Mouse (Mus musculus) midbrain, embryonic 11.5 days (tissue): ENCODE data around the gene Lman2. TPM values are rescaled to one million over a fixed set of nuclear protein-coding genes. Genes with fewer than 3 reads are reported as not detected.

Source experiments
- ATAC-seq: fragments of 200-750 bp; cut with Nextera tagmentation; 2 replicates; pipeline ENCODE4 v1.8.0; 2017; ENCODE audit warnings: moderate TSS enrichment, moderate library complexity; ENCODE audit not compliant: low FRiP score
- DNase-seq: peaks from one replicate; pipeline ENCODE4 v3.0.0; 2015; ENCODE audit warnings: low spot score; ENCODE audit errors: missing footprints
- H3K27ac ChIP-seq: fragments of 300-500 bp; sonication (generic); 2 replicates; pipeline ENCODE4 v1.5.1; 2014; ENCODE audit warnings: low read depth, low read length
- H3K27me3 ChIP-seq: fragments of 300-500 bp; sonication (generic); 2 replicates; pipeline ENCODE4 v1.6.1; 2014; ENCODE audit warnings: mild to moderate bottlenecking, low read length, moderate library complexity, mixed read lengths; ENCODE audit not compliant: control insufficient read depth, insufficient read depth
- H3K36me3 ChIP-seq: fragments of 300-500 bp; sonication (generic); 2 replicates; pipeline ENCODE4 v1.6.1; 2014; ENCODE audit warnings: mild to moderate bottlenecking, low read length, moderate library complexity, mixed read lengths; ENCODE audit not compliant: control insufficient read depth, insufficient read depth
- H3K4me1 ChIP-seq: fragments of 300-500 bp; sonication (generic); 2 replicates; pipeline ENCODE4 v1.6.1; 2014; ENCODE audit warnings: low read length; ENCODE audit not compliant: control insufficient read depth, insufficient read depth
- H3K4me2 ChIP-seq: fragments of 300-500 bp; sonication (generic); 2 replicates; pipeline ENCODE4 v1.6.1; 2014; ENCODE audit warnings: mild to moderate bottlenecking, moderate library complexity
- H3K4me3 ChIP-seq: fragments of 300-500 bp; sonication (generic); 2 replicates; pipeline ENCODE4 v1.5.1; 2014; ENCODE audit warnings: low read depth, low read length
- H3K9ac ChIP-seq: fragments of 300-500 bp; sonication (generic); 2 replicates; pipeline ENCODE4 v1.6.1; 2014; ENCODE audit warnings: low read length
- H3K9me3 ChIP-seq: fragments of 300-500 bp; sonication (generic); 2 replicates; pipeline ENCODE4 v1.6.1; 2016; ENCODE audit warnings: low read length; ENCODE audit not compliant: control insufficient read depth
- WGBS: fragments of 180-500 bp; shearing (Covaris S2); extraction: QIAGEN DNeasy Blood & Tissue Kit; methylation state at CpG from one replicate; pipeline ENCODE4 v1.1.7; 2014; 5-methylcytosine and 5-hydroxymethylcytosine counted together
- polyA plus RNA-seq: library from polyadenylated mRNA; unstranded; fragments of >200 nt; fragmentation: Nextera tagmentation; extraction: Ambion mirVana; gene quantifications from 2 replicates; pipeline ENCODE4 v1.2.1, GENCODE M21; 2014

The Lman2 gene
- polyA plus RNA-seq, 1 experiment from 2014 or later, result 82.5 TPM

- Histone ChIP-seq H3K4me3 (peak within 1 kb of the TSS; percentile 65), H3K27ac (peak within 1 kb of the TSS; percentile 93), H3K27me3 (no peaks in the 10 kb centered on the region; the same call in 1 of the 2 replicates), H3K4me1 (peaks cover 23% of the 10 kb centered on the region), H3K36me3 (peaks cover 5% of the 10 kb centered on the region; the same call in 1 of the 2 replicates), H3K9ac (peak within 1 kb of the TSS; percentile 79), H3K4me2 (peak within 1 kb of the TSS; percentile 90), H3K9me3 (no peaks in the 10 kb centered on the region)
- WGBS, result under 1% methylated on average over 79 of the region's 82 CpGs
- ATAC-seq (peak; percentile 87), DNase-seq (peak; percentile 98)
These were observed 32.7 kb downstream of the Lman2 start, which contains the start of gene Mxd3 for GRCm38 (mm10) chr13:55329683-55330566. Gene Mxd3, minus strand, starts transcription at chr13:55329823.

DNA sequence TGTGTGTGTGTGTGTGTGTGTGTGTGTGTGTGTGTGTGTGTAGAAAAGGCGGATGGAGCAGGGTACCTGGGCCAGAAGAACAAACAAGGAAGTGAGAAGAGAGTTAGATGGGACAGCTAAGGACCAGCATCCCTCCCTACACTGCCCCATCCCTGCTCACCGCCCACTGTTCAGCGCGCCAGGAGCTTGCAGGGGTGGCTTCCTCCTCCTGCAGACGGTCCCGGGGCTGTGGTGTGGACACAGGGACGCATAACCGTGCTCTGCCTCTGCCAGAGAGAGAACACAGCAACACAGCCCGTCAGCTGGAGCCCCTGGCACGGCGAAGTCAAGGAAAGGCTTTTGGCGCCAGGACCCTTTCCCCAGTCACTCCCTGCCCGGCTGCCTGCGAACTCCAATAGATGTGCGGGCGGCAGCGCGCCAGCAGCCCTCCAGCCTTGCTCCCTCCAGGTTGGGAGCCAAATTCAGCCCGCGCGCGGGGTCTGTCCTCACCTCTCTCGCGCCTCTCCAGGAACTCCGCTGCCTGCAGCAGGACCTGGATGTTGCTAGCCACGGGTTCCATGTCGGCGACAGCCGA is 33.4 kb downstream of the Lman2 start:
- Histone ChIP-seq H3K4me1 (peaks cover 23% of the 10 kb centered on the region), H3K36me3 (peaks cover 8% of the 10 kb centered on the region; the same call in 1 of the 2 replicates), H3K27me3 (no peaks in the 10 kb centered on the region; the same call in 1 of the 2 replicates), H3K4me2 (peak overlapping the region; percentile 90), H3K9ac (peak overlapping the region; percentile 79), H3K4me3 (peak overlapping the region; percentile 65), H3K27ac (peak overlapping the region; percentile 93), H3K9me3 (no peaks in the 10 kb centered on the region)
- WGBS, result under 1% methylated on average over 28 of the region's 29 CpGs
- DNase-seq (peak; percentile 98), ATAC-seq (peak; percentile 35)

GRCm38 (mm10) chr13:55328641-55329040 is 33.9 kb downstream of the Lman2 start:
- Histone ChIP-seq H3K4me2 (peak overlapping the region; percentile 90), H3K9ac (peak overlapping the region; percentile 79; the same call in 1 of the 2 replicates), H3K4me3 (peak overlapping the region; percentile 65), H3K27ac (no peak overlapping the region), H3K27me3 (no peaks in the 10 kb centered on the region; the same call in 1 of the 2 replicates), H3K36me3 (peaks cover 10% of the 10 kb centered on the region; the same call in 1 of the 2 replicates), H3K4me1 (peaks cover 23% of the 10 kb centered on the region), H3K9me3 (no peaks in the 10 kb centered on the region)
- 90% methylated on average over 4 of the region's 4 CpGs for WGBS
- DNase-seq (no peak), ATAC-seq (no peak)

DNA sequence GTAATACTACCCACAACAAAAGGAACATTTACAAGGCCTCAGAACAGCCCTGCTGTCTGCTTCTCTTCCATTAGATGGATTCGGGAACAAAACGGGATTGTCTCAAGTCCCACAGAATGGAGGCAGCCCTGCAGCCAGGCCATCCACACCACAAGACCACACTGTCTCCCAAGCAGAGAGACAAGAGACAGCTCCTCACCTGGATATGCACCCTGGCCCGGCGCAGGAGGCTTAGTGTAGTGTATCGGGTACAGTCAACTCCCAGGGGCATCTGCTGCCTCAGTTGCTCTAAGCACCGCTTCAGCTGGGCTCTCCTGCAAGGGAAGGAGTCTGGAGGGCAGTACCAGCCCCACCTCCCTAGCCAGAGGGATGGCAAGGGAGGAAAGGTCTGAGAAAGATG is 34.4 kb downstream of the Lman2 start:
- whole genome bisulfite sequencing, result 80% methylated on average over 6 of the region's 6 CpGs
- H3K4me1 ChIP-seq, result peaks cover 26% of the 10 kb centered on the region
- H3K27ac ChIP-seq, result no peak overlapping the region

DNA sequence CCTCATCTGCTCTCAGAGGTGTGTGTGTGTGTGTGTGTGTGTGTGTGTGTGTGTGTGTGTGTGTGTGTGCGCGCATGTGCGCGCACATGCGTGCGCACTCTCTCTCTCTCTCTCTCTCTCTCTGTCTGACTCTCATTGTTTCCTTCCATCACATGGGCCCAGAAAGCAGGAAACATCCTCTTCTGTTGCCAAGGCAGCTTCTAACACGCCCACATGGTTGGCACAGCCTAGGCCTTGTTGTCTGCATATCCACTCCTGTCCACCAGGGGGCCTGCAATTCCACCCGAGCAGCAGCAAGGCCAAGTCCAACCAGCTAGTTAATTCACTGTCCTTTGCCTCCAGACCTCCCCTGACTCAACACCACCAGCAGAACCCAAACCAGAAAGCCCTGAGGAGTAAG is 35.0 kb downstream of the Lman2 start:
- 0 out of 2 replicates have a peak overlapping the region, but pooled peaks have one; percentile 90 for H3K4me2 ChIP-seq
- H3K4me1 ChIP-seq, result peaks cover 32% of the 10 kb centered on the region
- no peaks in the 10 kb centered on the region for H3K9me3 ChIP-seq
- H3K4me3 ChIP-seq, result peak overlapping the region; percentile 65; the same call in 1 of the 2 replicates
- ATAC-seq, result no peak
- H3K36me3 ChIP-seq, result peaks cover 15% of the 10 kb centered on the region; the same call in 1 of the 2 replicates
- H3K9ac ChIP-seq, result no peak overlapping the region
- no peaks in the 10 kb centered on the region; the same call in 1 of the 2 replicates for H3K27me3 ChIP-seq
- peak; percentile 95 for DNase-seq
- 7% methylated on average over 2 of the region's 8 CpGs for WGBS
- H3K27ac ChIP-seq, result no peak overlapping the region

More for the DNA sequence above, 34.4 kb downstream of the Lman2 start:
- H3K4me2 ChIP-seq, result peak overlapping the region; percentile 90
- ATAC-seq, result no peak
- H3K27me3 ChIP-seq, result no peaks in the 10 kb centered on the region; the same call in 1 of the 2 replicates
- peak overlapping the region; percentile 65; the same call in 1 of the 2 replicates for H3K4me3 ChIP-seq
- H3K9me3 ChIP-seq, result no peaks in the 10 kb centered on the region
- H3K9ac ChIP-seq, result no peak overlapping the region; the same call in 1 of the 2 replicates
- peaks cover 13% of the 10 kb centered on the region; the same call in 1 of the 2 replicates for H3K36me3 ChIP-seq
- no peak for DNase-seq

GRCm38 (mm10) chr13:55327169-55327568 is 35.4 kb downstream of the Lman2 start:
- H3K36me3 ChIP-seq, result peaks cover 15% of the 10 kb centered on the region; the same call in 1 of the 2 replicates
- no peaks in the 10 kb centered on the region; the same call in 1 of the 2 replicates for H3K27me3 ChIP-seq
- WGBS, result 62% methylated on average over 4 of the region's 4 CpGs
- no peak overlapping the region for H3K9ac ChIP-seq
- no peaks in the 10 kb centered on the region for H3K9me3 ChIP-seq
- ATAC-seq (no peak), DNase-seq (no peak)
- peaks cover 34% of the 10 kb centered on the region for H3K4me1 ChIP-seq
- no peak overlapping the region for H3K4me2 ChIP-seq
- H3K4me3 ChIP-seq, result no peak overlapping the region
- no peak overlapping the region for H3K27ac ChIP-seq

- DNase-seq, result no peak
- Histone ChIP-seq H3K4me1 (peaks cover 35% of the 10 kb centered on the region), H3K27ac (no peak overlapping the region), H3K4me2 (no peak overlapping the region), H3K9ac (no peak overlapping the region), H3K4me3 (no peak overlapping the region), H3K9me3 (no peaks in the 10 kb centered on the region), H3K27me3 (no peaks in the 10 kb centered on the region; the same call in 1 of the 2 replicates), H3K36me3 (peaks cover 15% of the 10 kb centered on the region; the same call in 1 of the 2 replicates)
- ATAC-seq, result no peak
- 85% methylated on average over 11 of the region's 11 CpGs for WGBS
These were observed 37.0 kb downstream of the Lman2 start for GRCm38 (mm10) chr13:55325596-55325995.

GRCm38 (mm10) chr13:55322130-55322825 is 40.3 kb downstream of the Lman2 start:
- H3K9me3 ChIP-seq, result no peaks in the 10 kb centered on the region
- peaks cover 21% of the 10 kb centered on the region for H3K4me1 ChIP-seq
- ATAC-seq (no peak), DNase-seq (peak; percentile 90)
- 1% methylated on average over 31 of the region's 31 CpGs for WGBS
- peak overlapping the region; percentile 89 for H3K4me3 ChIP-seq
- no peak overlapping the region for H3K27ac ChIP-seq
- peak overlapping the region; percentile 82 for H3K4me2 ChIP-seq
- no peaks in the 10 kb centered on the region for H3K27me3 ChIP-seq
- peaks cover 22% of the 10 kb centered on the region; the same call in 1 of the 2 replicates for H3K36me3 ChIP-seq
- peak overlapping the region; percentile 88 for H3K9ac ChIP-seq
